ENCODE assay signal across 18 mouse cellular contexts in the genomic region with DNA sequence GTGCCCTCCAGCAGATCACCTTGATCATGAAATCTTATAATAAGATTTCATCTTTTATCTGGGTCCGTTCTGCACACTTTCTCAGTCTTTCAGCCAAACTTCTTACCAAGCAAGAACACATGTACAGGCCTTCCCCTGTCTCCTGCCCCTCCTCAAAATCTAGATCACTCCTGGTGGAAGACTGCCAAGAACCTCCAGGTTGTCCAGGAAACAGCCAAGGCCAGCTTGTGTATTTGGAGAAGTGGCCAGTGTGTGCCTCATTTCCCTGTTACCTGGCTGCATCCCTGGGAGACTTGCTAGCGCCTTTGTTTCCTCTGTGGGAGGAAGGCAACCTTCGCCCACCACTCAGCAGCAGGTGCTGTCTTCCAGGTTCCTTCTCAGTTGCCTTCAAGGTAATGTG. TPM values are rescaled to one million over a fixed set of nuclear protein-coding genes. Genes with fewer than 3 reads are reported as not detected.
DNase-seq lines count a peak whose midpoint lies in the region; ATAC-seq lines count a peak whose summit lies in the region.
"Had no signal": no experiment of that assay in that cellular context is flagged by ENCODE, and none has a peak within 500 bp of the region (broad histone marks: within the 10 kb centered on the region; RNA-seq: fewer than 3 reads in every experiment).

No protein-coding gene starts in this region.

- no peak overlapping the region for H3K4me3 ChIP-seq in forebrain, embryonic 13.5 days
- H3K4me3 ChIP-seq: embryonic facial prominence, embryonic 13.5 days; forebrain, embryonic 12.5 days; heart, embryonic 13.5 days; hindbrain, embryonic 13.5 days; intestine, embryonic 15.5 days; kidney, embryonic 15.5 days had no signal

- no peak overlapping the region for H3K27ac ChIP-seq in forebrain, embryonic 13.5 days
- H3K27ac ChIP-seq: embryonic facial prominence, embryonic 13.5 days; forebrain, embryonic 12.5 days; heart, embryonic 13.5 days; hindbrain, embryonic 13.5 days; intestine, embryonic 15.5 days; kidney, embryonic 15.5 days had no signal

- 95% methylated on average over 3 of the region's 3 CpGs for WGBS in forebrain, embryonic 13.5 days

- no peaks in the 10 kb centered on the region for H3K4me1 ChIP-seq in forebrain, embryonic 13.5 days
- H3K4me1 ChIP-seq: embryonic facial prominence, embryonic 13.5 days; forebrain, embryonic 12.5 days; heart, embryonic 13.5 days; hindbrain, embryonic 13.5 days; intestine, embryonic 15.5 days; kidney, embryonic 15.5 days had no signal

- no peaks in the 10 kb centered on the region for H3K36me3 ChIP-seq in forebrain, embryonic 13.5 days (ENCODE audit: poor library complexity, severe bottlenecking)
- H3K36me3 ChIP-seq: embryonic facial prominence, embryonic 13.5 days; forebrain, embryonic 12.5 days; heart, embryonic 13.5 days; hindbrain, embryonic 13.5 days; intestine, embryonic 15.5 days; kidney, embryonic 15.5 days had no signal

- no peak overlapping the region for H3K4me2 ChIP-seq in forebrain, embryonic 13.5 days
- H3K4me2 ChIP-seq: embryonic facial prominence, embryonic 13.5 days; forebrain, embryonic 12.5 days; heart, embryonic 13.5 days; hindbrain, embryonic 13.5 days; intestine, embryonic 15.5 days; kidney, embryonic 15.5 days had no signal

- H3K9me3 ChIP-seq in forebrain, embryonic 13.5 days (replicated peaks) = no peaks in the 10 kb centered on the region
- H3K9me3 ChIP-seq: embryonic facial prominence, embryonic 13.5 days; forebrain, embryonic 12.5 days; heart, embryonic 13.5 days; hindbrain, embryonic 13.5 days; intestine, embryonic 15.5 days; kidney, embryonic 15.5 days had no signal

- intact Hi-C loops in heart, postnatal 14 days (cut with DNase I) = no loop called here

- ATAC-seq in forebrain, embryonic 13.5 days = no peak
- ATAC-seq: forebrain, postnatal 0 days; intestine, embryonic 15.5 days had no signal

- H3K27me3 ChIP-seq in forebrain, embryonic 13.5 days = peaks cover 4% of the 10 kb centered on the region; the same call in 1 of the 2 replicates
- H3K27me3 ChIP-seq: embryonic facial prominence, embryonic 13.5 days; forebrain, embryonic 12.5 days; hindbrain, embryonic 13.5 days; intestine, embryonic 15.5 days; kidney, embryonic 15.5 days had no signal

- peak; percentile 52 for DNase-seq in heart, adult 11 months
- no peak for DNase-seq in heart, postnatal 14 days
- DNase-seq in cerebellum, adult 18-20 months = peak; percentile 25 to 33
- peak; percentile 54 for DNase-seq in cerebellum, adult 9-10 months
- DNase-seq in cerebellum, postnatal 25 days = peak; percentile 48 to 64
- DNase-seq in adrenal gland, postnatal 14 days = no peak
- DNase-seq: adrenal gland, adult 8-10 months; forebrain, postnatal 0 days; gastrocnemius, postnatal 14 days; heart, postnatal 4 days; kidney, adult 2 months had no signal

- no peak overlapping the region for H3K9ac ChIP-seq in forebrain, embryonic 13.5 days
- H3K9ac ChIP-seq: embryonic facial prominence, embryonic 13.5 days; forebrain, embryonic 12.5 days; forebrain, postnatal 0 days; heart, embryonic 13.5 days; hindbrain, embryonic 13.5 days; intestine, embryonic 15.5 days; kidney, embryonic 15.5 days had no signal

RNA-seq across cellular contexts. Expression of a gene that starts 58.5 kb away (rescaled TPM):
- total RNA-seq in heart, postnatal 14 days (2021) = 1 to 10 TPM; 7.0 to 8.0 TPM
- total RNA-seq in adrenal gland, postnatal 14 days (2021) = 4.0 and 4.8 TPM in 2 replicates
- 9.4 and 11.8 TPM in 2 replicates for polyA plus RNA-seq in forebrain, embryonic 13.5 days (2015; fragmentation: Nextera tagmentation; extraction: Ambion mirVana)

Comparison
In these comparisons a context has a peak if more than half of its experiments do, and no peak if none do; other contexts are left out.
1. DNase-seq: peak in heart, adult 11 months (single experiment), cerebellum, adult 18-20 months (2 of 2), cerebellum, adult 9-10 months (single experiment) and cerebellum, postnatal 25 days (2 of 2); none in heart, postnatal 14 days (0 of 2) and adrenal gland, postnatal 14 days (single experiment).